Mouse (Mus musculus): ENCODE data around the gene Adam12.

DNA sequence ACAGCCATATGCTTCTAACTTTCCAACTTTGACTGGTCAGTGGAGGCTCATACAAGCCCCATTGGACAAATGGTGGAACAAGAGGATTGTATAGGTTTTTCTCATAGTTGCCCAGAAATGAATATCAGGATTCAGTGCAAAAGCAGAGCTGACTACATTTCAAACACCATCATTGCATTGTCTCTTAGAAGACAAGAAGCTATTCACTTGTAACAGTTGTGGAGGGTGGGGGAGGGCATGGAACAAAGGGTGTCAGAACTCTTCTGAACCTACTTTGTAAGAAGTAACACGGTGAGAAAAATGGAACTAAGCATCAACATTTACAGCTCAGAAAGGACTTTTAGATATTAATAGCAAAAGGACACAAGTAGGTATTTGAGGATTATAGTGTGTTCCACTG is 50.2 kb downstream of the Adam12 start:
- no peak for TF ChIP-seq POLR2A (IDR thresholded peaks at IDR 0.05; ENCODE audit: insufficient read depth, low read depth, low read length)
- TF ChIP-seq CTCF (IDR thresholded peaks at IDR 0.05; ENCODE audit: insufficient read depth, low read depth, low read length) = no peak

Data from olfactory bulb, adult 2 months (tissue).